Mouse (Mus musculus): ENCODE measurements around the gene Phyhd1. TPM values are rescaled to one million over a fixed set of nuclear protein-coding genes. Genes with fewer than 3 reads are reported as not detected.

Gene Phyhd1
- total RNA-seq, 2 experiments from 2014 or later: 18.6 to 20.1 TPM

Other genes starting within 250 kb of the Phyhd1 start
- gene Wdr34, start 217.3 kb upstream of the Phyhd1 start, total RNA-seq (2021): 1 to 10 TPM; 3.9 to 4.1 TPM
- 10 to 100 TPM; 81.3 to 93.3 TPM for gene Set, start 208.8 kb upstream of the Phyhd1 start, total RNA-seq (2021)
- 1 to 10 TPM; 2.8 to 5.1 TPM for gene Pkn3, start 188.5 kb upstream of the Phyhd1 start, total RNA-seq (2021)
- 1 to 10 TPM; 2.6 to 3.0 TPM for gene Zdhhc12, start 172.6 kb upstream of the Phyhd1 start, total RNA-seq (2021)
- gene Zer1, start 141.6 kb upstream of the Phyhd1 start, total RNA-seq (2021): 10 to 100 TPM; 19.9 to 21.7 TPM
- 10 to 100 TPM; 11.4 to 12.2 TPM for gene Tbc1d13, start 132.5 kb upstream of the Phyhd1 start, total RNA-seq (2021)
- 10 to 100 TPM; 51.4 to 54.6 TPM for gene Endog, start 94.7 kb upstream of the Phyhd1 start, total RNA-seq (2021)
- 1 to 10 TPM; 4.5 to 4.8 TPM for gene Spout1, start 87.7 kb upstream of the Phyhd1 start, total RNA-seq (2021)
- 10 to 100 TPM; 26.8 to 29.5 TPM for gene Kyat1, start 60.4 kb upstream of the Phyhd1 start, total RNA-seq (2021)
- 10 to 100 TPM; 18.5 to 19.8 TPM for gene Lrrc8a, start 28.5 kb upstream of the Phyhd1 start, total RNA-seq (2021)
- gene Gm28035, start 25.6 kb upstream of the Phyhd1 start, total RNA-seq (2021): 1 to 10 TPM in 1 of 2 experiments, under 1 TPM in 1; 0.99 to 2.0 TPM
- not detected for gene Gm28038, start 14.8 kb downstream of the Phyhd1 start, total RNA-seq (2021)
- 10 to 100 TPM; 20.9 to 21.2 TPM for gene Dolk, start 20.1 kb downstream of the Phyhd1 start, total RNA-seq (2021)
- gene Nup188, start 20.2 kb downstream of the Phyhd1 start, total RNA-seq (2021): 1 to 10 TPM; 6.9 to 9.1 TPM
- gene Sh3glb2, start 93.1 kb downstream of the Phyhd1 start, total RNA-seq (2021): 10 to 100 TPM; 16.3 to 17.6 TPM
- 10 to 100 TPM; 15.5 to 19.6 TPM for gene Miga2, start 98.0 kb downstream of the Phyhd1 start, total RNA-seq (2021)
- gene Dolpp1, start 126.1 kb downstream of the Phyhd1 start, total RNA-seq (2021): 1 to 10 TPM; 5.5 to 6.7 TPM
- gene Crat, start 149.6 kb downstream of the Phyhd1 start, total RNA-seq (2021): 100 to 1,000 TPM; 356 to 381 TPM
- 10 to 100 TPM; 55.1 to 58.9 TPM for gene Ptpa, start 149.8 kb downstream of the Phyhd1 start, total RNA-seq (2021)
- 1 to 10 TPM; 1.7 TPM for gene Ier5l, start 208.0 kb downstream of the Phyhd1 start, total RNA-seq (2021)

Data from gastrocnemius, postnatal 36 days (tissue).